Mouse (Mus musculus): Measurements from ENCODE around the gene Ttll9.

DNA sequence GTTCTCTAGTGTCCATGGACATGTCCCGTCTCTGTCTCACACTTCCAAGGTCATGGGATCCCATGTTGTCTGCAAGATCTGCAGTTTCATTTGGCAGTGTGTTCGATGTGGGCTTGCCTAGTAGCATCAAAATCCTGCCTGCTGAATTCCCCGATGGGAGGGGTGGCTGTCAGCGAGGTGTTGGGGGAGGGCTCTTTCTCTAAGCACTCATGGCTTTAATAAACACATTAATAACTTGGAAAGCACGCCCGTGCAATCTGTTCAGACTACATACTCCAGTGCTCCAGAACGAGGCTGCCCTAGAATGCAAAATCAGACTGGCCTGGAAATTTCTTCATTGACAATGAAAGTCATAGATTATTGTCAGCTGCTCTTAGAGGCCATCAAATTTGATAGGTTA lies 15.2 kb upstream of the Ttll9 start:
- no peak for TF ChIP-seq CTCF (IDR thresholded peaks at IDR 0.05; ENCODE audit: low read depth)
- TF ChIP-seq EP300 (IDR thresholded peaks at IDR 0.05; ENCODE audit: low read depth), result no peak
